Mouse (Mus musculus) frontal cortex, postnatal 25 days (tissue): ENCODE measurements around the gene Tppp3.
A peak's percentile ranks its signal among the peaks of the same experiment; 100 is the strongest.

Source experiments
- DNase-seq, 2 experiments: peaks; one replicate each; pipeline ENCODE4 v3.0.0; 2022; ENCODE audit warnings: low spot score in 2 of 2

The Tppp3 gene

GRCm38 (mm10) chr8:105471314-105472015 lies at the start of gene Tppp3:
Tppp3 (minus strand) TSS chr8:105471526.
- DNase-seq, result peak; percentile 53 to 61

- no peak for DNase-seq
Observed at GRCm38 (mm10) chr8:105521061-105521460, 49.7 kb upstream of the Tppp3 start.

- no peak for DNase-seq
Observed at GRCm38 (mm10) chr8:105520521-105520920, 49.2 kb upstream of the Tppp3 start.

GRCm38 (mm10) chr8:105519591-105519990 lies 48.3 kb upstream of the Tppp3 start:
- no peak for DNase-seq

- no peak for DNase-seq
Observed at GRCm38 (mm10) chr8:105518436-105519313, 47.3 kb upstream of the Tppp3 start, which contains the start of gene Hsd11b2. Hsd11b2 (plus strand) TSS chr8:105518755.

GRCm38 (mm10) chr8:105517346-105517745 lies 46.0 kb upstream of the Tppp3 start:
- DNase-seq, result no peak

- peak; percentile 59 to 65 for DNase-seq
Observed at GRCm38 (mm10) chr8:105516018-105516645, 44.8 kb upstream of the Tppp3 start.

- no peak for DNase-seq
Observed at GRCm38 (mm10) chr8:105514656-105515055, 43.3 kb upstream of the Tppp3 start.

- no peak for DNase-seq
Observed at GRCm38 (mm10) chr8:105514194-105514593, 42.9 kb upstream of the Tppp3 start.

- DNase-seq, result no peak
Observed at GRCm38 (mm10) chr8:105509997-105510735, 38.8 kb upstream of the Tppp3 start.

GRCm38 (mm10) chr8:105508758-105509157 lies 37.4 kb upstream of the Tppp3 start:
- DNase-seq, result no peak

GRCm38 (mm10) chr8:105506977-105507376 lies 35.7 kb upstream of the Tppp3 start:
- DNase-seq, result no peak

- DNase-seq, result no peak
Observed at GRCm38 (mm10) chr8:105504617-105505016, 33.3 kb upstream of the Tppp3 start.

- DNase-seq, result no peak
Observed at GRCm38 (mm10) chr8:105499787-105500186, 28.5 kb upstream of the Tppp3 start.

GRCm38 (mm10) chr8:105496439-105497180 lies 25.3 kb upstream of the Tppp3 start, which contains the start of gene Zdhhc1:
Zdhhc1 (minus strand) TSS chr8:105496902.
- peak; percentile 85 for DNase-seq

GRCm38 (mm10) chr8:105495350-105496302 lies 24.3 kb upstream of the Tppp3 start:
- no peak for DNase-seq

GRCm38 (mm10) chr8:105494566-105494965 lies 23.2 kb upstream of the Tppp3 start:
- no peak for DNase-seq

GRCm38 (mm10) chr8:105493495-105493894 lies 22.2 kb upstream of the Tppp3 start:
- no peak for DNase-seq

GRCm38 (mm10) chr8:105489281-105489680 lies 18.0 kb upstream of the Tppp3 start:
- no peak for DNase-seq

- no peak for DNase-seq
Observed at GRCm38 (mm10) chr8:105488082-105488481, 16.8 kb upstream of the Tppp3 start.
